Mouse (Mus musculus) heart, postnatal 0 days (tissue): ENCODE measurements around the gene Cse1l.

Source experiments
- CTCF ChIP-seq: IDR thresholded peaks from 2 replicates; pipeline ENCODE4 v1.5.1; 2016; ENCODE audit warnings: antibody characterized with exemption, control low read depth, low read depth
- EP300 ChIP-seq: IDR thresholded peaks from 2 replicates; pipeline ENCODE4 v1.6.1; 2016; ENCODE audit warnings: antibody characterized with exemption, low read depth

GRCm38 (mm10) chr2:166934416-166934815 lies 28.6 kb downstream of the Cse1l start:
- no peak for TF ChIP-seq CTCF
- no peak for TF ChIP-seq EP300
